Mouse (Mus musculus): Measurements from ENCODE around the gene Ccdc85c.

- no peak for TF ChIP-seq POLR2A (IDR thresholded peaks at IDR 0.05; ENCODE audit: borderline replicate concordance, insufficient read depth, low read length)
- no peak for TF ChIP-seq CTCF (IDR thresholded peaks at IDR 0.05; ENCODE audit: borderline replicate concordance, insufficient read depth, low read depth, low read length)
Measured at GRCm38 (mm10) chr12:108270240-108270919, 4.8 kb downstream of the Ccdc85c start.

Measured in cerebellum, adult 2 months (tissue).